In the genomic region with DNA sequence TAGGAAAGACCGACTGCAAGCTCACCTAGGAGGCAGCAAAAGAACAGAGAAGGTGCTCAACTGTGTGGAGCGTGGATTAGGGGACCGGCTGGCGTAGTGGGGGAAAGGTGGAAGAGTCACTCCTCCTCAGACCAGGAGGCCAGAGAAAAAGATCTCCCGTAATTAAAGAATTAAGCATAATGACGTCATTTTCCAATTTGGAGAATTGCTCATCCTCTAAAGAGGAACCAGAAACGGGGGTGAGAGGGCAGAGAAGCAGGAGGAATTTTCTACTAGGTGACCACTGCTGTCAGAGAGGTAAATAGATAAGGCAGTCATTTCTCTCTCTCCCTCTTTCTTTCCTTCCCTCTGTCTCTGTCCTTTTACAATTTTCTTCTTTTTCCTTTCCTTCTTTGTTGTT, we compare ENCODE assay signal across 17 mouse cellular contexts.
"Had no signal": no experiment of that assay in that cellular context is flagged by ENCODE, and none has a peak within 500 bp of the region (broad histone marks: within the 10 kb centered on the region; RNA-seq: fewer than 3 reads in every experiment).

No protein-coding gene starts in this region.

- H3K36me3 ChIP-seq: neural tube, embryonic 12.5 days; neural tube, embryonic 13.5 days; neural tube, embryonic 15.5 days; stomach, embryonic 15.5 days had no signal

- H3K4me3 ChIP-seq: neural tube, embryonic 12.5 days; neural tube, embryonic 13.5 days; neural tube, embryonic 15.5 days; stomach, embryonic 15.5 days had no signal

- DNase-seq: retina, postnatal 1 day; right cerebral cortex, adult 18-20 months; right cerebral cortex, postnatal 14 days; right cerebral cortex, postnatal 25 days; right cerebral cortex, postnatal 4 days; spleen, adult 18-20 months; thymus, adult 18-20 months; thymus, adult 2 months; thymus, postnatal 14 days; thymus, postnatal 25 days; thymus, postnatal 36 days; thymus, postnatal 4 days had no signal

- H3K4me1 ChIP-seq: neural tube, embryonic 12.5 days had no signal

- H3K9ac ChIP-seq: neural tube, embryonic 12.5 days; neural tube, embryonic 13.5 days; neural tube, embryonic 15.5 days; stomach, embryonic 15.5 days had no signal

- H3K27me3 ChIP-seq: neural tube, embryonic 12.5 days; neural tube, embryonic 13.5 days; neural tube, embryonic 15.5 days; stomach, embryonic 15.5 days had no signal

- H3K4me2 ChIP-seq: neural tube, embryonic 12.5 days; neural tube, embryonic 13.5 days; neural tube, embryonic 15.5 days; stomach, embryonic 15.5 days had no signal

- H3K9me3 ChIP-seq: neural tube, embryonic 13.5 days; neural tube, embryonic 15.5 days; stomach, embryonic 15.5 days had no signal

- H3K27ac ChIP-seq: neural tube, embryonic 12.5 days; neural tube, embryonic 13.5 days; neural tube, embryonic 15.5 days; stomach, embryonic 15.5 days; stomach, postnatal 0 days had no signal
